Mouse (Mus musculus) testis, adult 10 weeks (tissue): ENCODE data around the gene Washc3. TPM values are rescaled to one million over a fixed set of nuclear protein-coding genes. Genes with fewer than 3 reads are reported as not detected.

Experiments used
- polyA plus RNA-seq: library from polyadenylated mRNA; stranded (reverse); fragments of 350-450 nt; fragmentation: Illumina TruSeq; extraction: RNeasy Lipid Tissue Mini Kit (QIAGEN cat#74804); gene quantifications from one replicate; pipeline ENCODE4 v1.2.3, GENCODE M21; 2014; ENCODE audit warnings: low read depth, low replicate concordance

Gene Washc3
- 89.7 TPM for polyA plus RNA-seq

GRCm38 (mm10) chr10:88200951-88201638, at the start of gene Washc3:
Gene Washc3 (plus strand): TSS chr10:88201093.

Other genes with a start within 250 kb of the Washc3 start
- gene Pmch, start 110.0 kb upstream of the Washc3 start, polyA plus RNA-seq, result not detected
- 33.1 TPM for gene Parpbp, start 54.2 kb upstream of the Washc3 start, polyA plus RNA-seq
- gene Nup37, start 54.1 kb upstream of the Washc3 start, polyA plus RNA-seq, result 53.9 TPM
- 14.5 TPM for gene Dram1, start 178.0 kb downstream of the Washc3 start, polyA plus RNA-seq
- gene Gnptab, start 178.0 kb downstream of the Washc3 start, polyA plus RNA-seq, result 31.6 TPM